ENCODE assay signal across 8 mouse cellular contexts in genomic region chr5:143974931-143975630, GRCm38 (mm10). TPM values are rescaled to one million over a fixed set of nuclear protein-coding genes. Genes with fewer than 3 reads are reported as not detected.
DNase-seq lines count a peak whose midpoint lies in the region; ATAC-seq lines count a peak whose summit lies in the region.

No protein-coding gene starts in this region.

- no peaks in the 10 kb centered on the region for H3K36me3 ChIP-seq in hindbrain, embryonic 12.5 days

- no peak overlapping the region for H3K4me3 ChIP-seq in hindbrain, embryonic 12.5 days

- H3K27me3 ChIP-seq in hindbrain, embryonic 12.5 days = no peaks in the 10 kb centered on the region

- H3K9me3 ChIP-seq in hindbrain, embryonic 12.5 days (replicated peaks) = no peaks in the 10 kb centered on the region

- peak; percentile 84 for DNase-seq in ZHBTc4 (ENCODE audit: low read depth, low spot score)
- peak; percentile 48 for DNase-seq in cerebellum, adult 9-11 months
- DNase-seq in frontal cortex, postnatal 25 days (ENCODE audit: low spot score in 2 of 2) = peak; percentile 24 to 39
- peak; percentile 43 to 55 for DNase-seq in layer of hippocampus, postnatal 36 days
- peak; percentile 47 for DNase-seq in lung, postnatal 25 days (ENCODE audit: low spot score)
- DNase-seq in right cerebral cortex, adult 2 months (ENCODE audit: low spot score in 2 of 2) = peak; percentile 47 to 54

- H3K4me1 ChIP-seq in hindbrain, embryonic 12.5 days = no peaks in the 10 kb centered on the region

- 52% methylated on average over 4 of the region's 4 CpGs for WGBS in hindbrain, embryonic 12.5 days

- no peak overlapping the region for H3K27ac ChIP-seq in hindbrain, embryonic 12.5 days

- peak; percentile 46; the same call in 1 of the 2 replicates for ATAC-seq in hindbrain, embryonic 12.5 days (ENCODE audit: low FRiP score)
- no peak for ATAC-seq in activated CD4-positive, CD25-positive, alpha-beta regulatory T cell, adult 4 months

- H3K9ac ChIP-seq in hindbrain, embryonic 12.5 days = no peak overlapping the region

- H3K4me2 ChIP-seq in hindbrain, embryonic 12.5 days (replicated peaks) = no peak overlapping the region

RNA-seq across cellular contexts. Expression of gene Ccz1, which starts 39.6 kb away (rescaled TPM):
- 99.4 and 108 TPM in 2 replicates for polyA plus RNA-seq in hindbrain, embryonic 12.5 days (2016; fragmentation: Nextera tagmentation; extraction: Ambion mirVana)
- total RNA-seq in layer of hippocampus, postnatal 36 days (2021) = 10 to 100 TPM; 32.4 to 36.9 TPM
- 10 to 100 TPM; 37.5 to 38.6 TPM for polyA plus RNA-seq in activated CD4-positive, CD25-positive, alpha-beta regulatory T cell, adult 4 months (2017; shearing (Covaris generic))

RNA-seq across cellular contexts. Expression of gene Rsph10b, which starts 42.2 kb away (rescaled TPM):
- 2.4 and 2.6 TPM in 2 replicates for polyA plus RNA-seq in hindbrain, embryonic 12.5 days (2016; fragmentation: Nextera tagmentation; extraction: Ambion mirVana)
- total RNA-seq in layer of hippocampus, postnatal 36 days (2021) = 1 to 10 TPM; 2.1 to 3.0 TPM
- not detected for polyA plus RNA-seq in activated CD4-positive, CD25-positive, alpha-beta regulatory T cell, adult 4 months (2017; shearing (Covaris generic))

RNA-seq across cellular contexts. Expression of gene Gm42421, which starts 47.1 kb away (rescaled TPM):
- polyA plus RNA-seq in hindbrain, embryonic 12.5 days (2016; fragmentation: Nextera tagmentation; extraction: Ambion mirVana) = 1.2 and 1.9 TPM in 2 replicates
- total RNA-seq in layer of hippocampus, postnatal 36 days (2021) = 1 to 10 TPM; 1.2 to 2.6 TPM
- polyA plus RNA-seq in activated CD4-positive, CD25-positive, alpha-beta regulatory T cell, adult 4 months (2017; shearing (Covaris generic)) = 1 to 10 TPM in 1 of 2 experiments, not detected in 1; 2.7 TPM

RNA-seq across cellular contexts. Expression of gene Ocm, which starts 51.4 kb away (rescaled TPM):
- polyA plus RNA-seq in hindbrain, embryonic 12.5 days (2016; fragmentation: Nextera tagmentation; extraction: Ambion mirVana) = not detected in 2 replicates
- total RNA-seq in layer of hippocampus, postnatal 36 days (2021) = not detected
- not detected for polyA plus RNA-seq in activated CD4-positive, CD25-positive, alpha-beta regulatory T cell, adult 4 months (2017; shearing (Covaris generic))

Comparison
In these comparisons a context has a peak if more than half of its experiments do, and no peak if none do; other contexts are left out.
1. DNase-seq: peak in every context shown above with its lines; median percentile 84 in ZHBTc4; 50 in right cerebral cortex, adult 2 months; 49 in layer of hippocampus, postnatal 36 days; 48 in cerebellum, adult 9-11 months; 47 in lung, postnatal 25 days; 32 in frontal cortex, postnatal 25 days.